Mouse (Mus musculus): ENCODE measurements around the gene Hint1. TPM values are rescaled to one million over a fixed set of nuclear protein-coding genes. Genes with fewer than 3 reads are reported as not detected.
A peak's percentile ranks its signal among the peaks of the same experiment; 100 is the strongest.

Gene Hint1
- polyA plus RNA-seq, 1 experiment from 2014 or later, result 694 TPM

GRCm38 (mm10) chr11:54899657-54900056, 33.5 kb downstream of the Hint1 start:
- no peak for ATAC-seq (ENCODE audit: low FRiP score)

GRCm38 (mm10) chr11:54902333-54903323, 36.4 kb downstream of the Hint1 start, which contains the start of gene Gpx3:
Gpx3 (plus strand) TSS chr11:54902453.
- 18% methylated on average over 42 of the region's 45 CpGs for WGBS
- Histone ChIP-seq H3K4me1 (ENCODE audit: control insufficient read depth, insufficient read depth, low read length) (peaks cover 6% of the 10 kb centered on the region; the same call in 1 of the 2 replicates), H3K4me2 (peak within 1 kb of the TSS; percentile 81), H3K27ac (ENCODE audit: low read depth, low read length) (no peak within 1 kb of the TSS), H3K27me3 (ENCODE audit: control insufficient read depth, insufficient read depth, low read length) (no peaks in the 10 kb centered on the region; the same call in 1 of the 2 replicates), H3K36me3 (ENCODE audit: control insufficient read depth, insufficient read depth, low read length) (no peaks in the 10 kb centered on the region), H3K9me3 (ENCODE audit: control insufficient read depth, low read length) (no peaks in the 10 kb centered on the region), H3K4me3 (ENCODE audit: low read depth, low read length) (peak within 1 kb of the TSS; percentile 37), H3K9ac (ENCODE audit: low read length) (peak within 1 kb of the TSS; percentile 58)
- ATAC-seq (ENCODE audit: low FRiP score), result peak; percentile 92
- peak; percentile 94 for DNase-seq (ENCODE audit: low spot score, missing footprints)

More at GRCm38 (mm10) chr11:54899657-54900056, 33.5 kb downstream of the Hint1 start:
- no peak overlapping the region for H3K4me2 ChIP-seq
- no peak for DNase-seq (ENCODE audit: low spot score, missing footprints)
- peaks cover 7% of the 10 kb centered on the region; the same call in 1 of the 2 replicates for H3K4me1 ChIP-seq (ENCODE audit: control insufficient read depth, insufficient read depth, low read length)
- no peaks in the 10 kb centered on the region for H3K36me3 ChIP-seq (ENCODE audit: control insufficient read depth, insufficient read depth, low read length)
- H3K4me3 ChIP-seq (ENCODE audit: low read depth, low read length), result no peak overlapping the region
- 71% methylated on average over 4 of the region's 4 CpGs for WGBS
- no peaks in the 10 kb centered on the region for H3K9me3 ChIP-seq (ENCODE audit: control insufficient read depth, low read length)
- H3K27me3 ChIP-seq (ENCODE audit: control insufficient read depth, insufficient read depth, low read length), result no peaks in the 10 kb centered on the region; the same call in 1 of the 2 replicates
- no peak overlapping the region for H3K27ac ChIP-seq (ENCODE audit: low read depth, low read length)
- no peak overlapping the region for H3K9ac ChIP-seq (ENCODE audit: low read length)

DNA sequence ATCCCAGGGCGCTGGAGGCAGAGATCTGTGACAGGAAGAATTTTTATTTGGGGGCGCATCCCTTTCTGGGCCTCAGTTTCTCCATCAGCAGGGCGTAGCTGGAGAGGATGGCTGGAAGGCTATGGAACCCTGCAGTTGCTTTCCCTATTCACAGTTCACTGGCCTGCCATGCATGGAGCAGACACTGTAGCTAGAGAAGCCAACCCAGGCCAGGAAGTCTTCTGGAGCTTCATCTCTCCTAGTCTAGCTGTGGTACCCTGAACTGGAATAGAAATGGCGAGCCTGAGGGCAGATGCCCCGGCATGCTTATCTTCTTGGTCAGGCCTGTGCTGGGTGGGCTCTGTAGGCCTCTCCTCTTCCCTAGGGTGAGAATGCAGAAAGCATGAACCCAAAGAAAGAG, 37.2 kb downstream of the Hint1 start:
- Histone ChIP-seq H3K36me3 (ENCODE audit: control insufficient read depth, insufficient read depth, low read length) (no peaks in the 10 kb centered on the region), H3K4me2 (peak overlapping the region; percentile 81), H3K9me3 (ENCODE audit: control insufficient read depth, low read length) (no peaks in the 10 kb centered on the region), H3K27me3 (ENCODE audit: control insufficient read depth, insufficient read depth, low read length) (no peaks in the 10 kb centered on the region; the same call in 1 of the 2 replicates), H3K27ac (ENCODE audit: low read depth, low read length) (no peak overlapping the region), H3K9ac (ENCODE audit: low read length) (peak overlapping the region; percentile 58), H3K4me3 (ENCODE audit: low read depth, low read length) (peak overlapping the region; percentile 37), H3K4me1 (ENCODE audit: control insufficient read depth, insufficient read depth, low read length) (peaks cover 5% of the 10 kb centered on the region; the same call in 1 of the 2 replicates)
- no peak for ATAC-seq (ENCODE audit: low FRiP score)
- DNase-seq (ENCODE audit: low spot score, missing footprints), result peak; percentile 75
- 78% methylated on average over 5 of the region's 5 CpGs for WGBS

DNA sequence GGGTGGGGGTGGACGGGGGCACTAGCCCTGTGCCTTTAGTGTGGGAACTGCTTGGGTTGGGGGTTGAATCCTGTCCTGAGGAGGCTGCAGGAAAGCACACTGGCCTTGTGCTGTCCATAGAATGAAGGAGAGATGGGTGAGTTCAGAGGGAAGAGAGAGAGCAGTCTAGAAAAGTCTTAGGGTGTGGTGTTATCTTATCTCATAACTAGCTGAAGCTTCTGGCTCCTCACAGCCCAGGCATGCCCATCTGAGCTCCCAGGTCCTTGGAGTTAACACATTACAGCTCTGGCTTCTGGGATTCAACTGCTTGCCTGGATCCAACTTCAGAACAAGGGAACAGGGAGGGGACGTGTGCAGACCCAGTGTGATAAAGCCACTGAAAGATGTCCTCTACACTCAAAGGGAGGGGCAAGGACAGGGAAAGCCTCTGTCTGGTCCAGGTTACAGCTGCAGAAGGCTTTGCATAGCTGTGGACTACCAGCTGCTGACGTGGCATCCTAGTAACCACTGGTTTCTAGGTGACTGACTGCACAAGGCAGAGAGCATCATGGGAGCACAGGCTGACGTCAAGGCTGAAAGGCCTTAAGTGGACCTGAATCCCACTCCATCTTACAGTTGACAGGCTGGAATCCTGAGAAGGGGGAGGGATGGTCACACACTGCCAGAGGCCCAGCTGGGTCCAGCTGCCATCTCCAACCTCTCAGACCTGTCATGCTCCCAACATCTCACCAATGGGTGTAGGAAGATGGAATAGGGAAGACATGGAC, 37.9 kb downstream of the Hint1 start:
- Histone ChIP-seq H3K9ac (ENCODE audit: low read length) (no peak overlapping the region), H3K4me1 (ENCODE audit: control insufficient read depth, insufficient read depth, low read length) (peaks cover 5% of the 10 kb centered on the region; the same call in 1 of the 2 replicates), H3K27ac (ENCODE audit: low read depth, low read length) (no peak overlapping the region), H3K27me3 (ENCODE audit: control insufficient read depth, insufficient read depth, low read length) (no peaks in the 10 kb centered on the region; the same call in 1 of the 2 replicates), H3K9me3 (ENCODE audit: control insufficient read depth, low read length) (no peaks in the 10 kb centered on the region), H3K4me3 (ENCODE audit: low read depth, low read length) (no peak overlapping the region), H3K4me2 (no peak overlapping the region), H3K36me3 (ENCODE audit: control insufficient read depth, insufficient read depth, low read length) (0 out of 2 replicates have a peak, but pooled peaks cover 2% of the 10 kb centered on the region)
- DNase-seq (ENCODE audit: low spot score, missing footprints), result peak; percentile 71
- no peak for ATAC-seq (ENCODE audit: low FRiP score)
- WGBS, result 71% methylated on average over 4 of the region's 4 CpGs

DNA sequence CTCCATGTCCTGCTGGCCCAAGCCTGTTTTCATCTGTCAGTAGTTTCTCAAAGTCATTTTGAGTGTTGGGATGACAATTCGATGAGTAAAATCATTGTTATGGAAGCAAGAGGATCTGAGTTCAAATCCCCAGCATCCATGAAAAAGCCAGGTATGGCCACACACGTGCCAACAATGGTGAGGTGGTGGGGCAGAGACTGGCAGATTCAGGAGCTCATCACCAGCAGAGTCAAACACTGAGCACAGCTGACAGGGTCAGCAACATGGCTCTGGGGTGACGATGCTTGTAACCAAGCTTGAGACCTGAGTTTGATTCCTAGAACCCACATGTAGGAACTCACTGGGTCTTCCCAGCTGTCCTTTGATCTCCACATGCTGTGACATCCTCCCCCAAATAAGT, 38.9 kb downstream of the Hint1 start:
- H3K36me3 ChIP-seq (ENCODE audit: control insufficient read depth, insufficient read depth, low read length), result 0 out of 2 replicates have a peak, but pooled peaks cover 2% of the 10 kb centered on the region
- H3K27ac ChIP-seq (ENCODE audit: low read depth, low read length), result no peak overlapping the region
- H3K4me3 ChIP-seq (ENCODE audit: low read depth, low read length), result no peak overlapping the region
- no peak overlapping the region for H3K4me2 ChIP-seq
- DNase-seq (ENCODE audit: low spot score, missing footprints) (peak; percentile 21), ATAC-seq (ENCODE audit: low FRiP score) (no peak)
- H3K27me3 ChIP-seq (ENCODE audit: control insufficient read depth, insufficient read depth, low read length), result no peaks in the 10 kb centered on the region; the same call in 1 of the 2 replicates
- H3K4me1 ChIP-seq (ENCODE audit: control insufficient read depth, insufficient read depth, low read length), result peaks cover 5% of the 10 kb centered on the region; the same call in 1 of the 2 replicates
- 84% methylated on average over 3 of the region's 3 CpGs for WGBS
- no peak overlapping the region for H3K9ac ChIP-seq (ENCODE audit: low read length)
- H3K9me3 ChIP-seq (ENCODE audit: control insufficient read depth, low read length), result no peaks in the 10 kb centered on the region

DNA sequence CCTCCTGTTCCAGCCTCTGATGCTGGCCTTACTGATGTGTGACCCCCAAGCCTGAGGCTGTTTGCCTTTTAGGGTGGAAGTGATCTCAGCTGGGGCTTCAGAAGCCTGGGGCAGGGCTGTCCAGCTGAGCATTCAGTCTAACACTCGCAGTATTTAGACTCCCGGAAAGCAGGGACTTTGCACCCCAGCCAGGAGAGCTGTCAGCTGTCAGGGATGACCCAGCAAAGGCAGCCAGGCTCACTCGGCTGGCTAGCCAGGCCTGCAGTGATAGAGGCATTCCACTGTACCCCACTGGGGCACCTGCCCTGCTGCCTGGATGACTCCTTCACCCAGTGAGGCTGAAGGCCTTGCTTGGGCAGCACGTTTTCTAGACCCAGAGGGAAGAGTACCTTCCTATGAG, 39.7 kb downstream of the Hint1 start:
- Histone ChIP-seq H3K36me3 (ENCODE audit: control insufficient read depth, insufficient read depth, low read length) (0 out of 2 replicates have a peak, but pooled peaks cover 2% of the 10 kb centered on the region), H3K9me3 (ENCODE audit: control insufficient read depth, low read length) (no peaks in the 10 kb centered on the region), H3K4me3 (ENCODE audit: low read depth, low read length) (no peak overlapping the region), H3K27ac (ENCODE audit: low read depth, low read length) (no peak overlapping the region), H3K27me3 (ENCODE audit: control insufficient read depth, insufficient read depth, low read length) (no peaks in the 10 kb centered on the region; the same call in 1 of the 2 replicates), H3K4me1 (ENCODE audit: control insufficient read depth, insufficient read depth, low read length) (peaks cover 5% of the 10 kb centered on the region; the same call in 1 of the 2 replicates), H3K9ac (ENCODE audit: low read length) (no peak overlapping the region), H3K4me2 (no peak overlapping the region)
- no peak for DNase-seq (ENCODE audit: low spot score, missing footprints)
- 68% methylated on average over 4 of the region's 4 CpGs for WGBS
- no peak for ATAC-seq (ENCODE audit: low FRiP score)

GRCm38 (mm10) chr11:54906466-54906865, 40.3 kb downstream of the Hint1 start:
- Histone ChIP-seq H3K27ac (ENCODE audit: low read depth, low read length) (no peak overlapping the region), H3K4me3 (ENCODE audit: low read depth, low read length) (no peak overlapping the region), H3K4me1 (ENCODE audit: control insufficient read depth, insufficient read depth, low read length) (peaks cover 5% of the 10 kb centered on the region; the same call in 1 of the 2 replicates), H3K9me3 (ENCODE audit: control insufficient read depth, low read length) (no peaks in the 10 kb centered on the region), H3K9ac (ENCODE audit: low read length) (no peak overlapping the region), H3K36me3 (ENCODE audit: control insufficient read depth, insufficient read depth, low read length) (0 out of 2 replicates have a peak, but pooled peaks cover 2% of the 10 kb centered on the region), H3K27me3 (ENCODE audit: control insufficient read depth, insufficient read depth, low read length) (no peaks in the 10 kb centered on the region; the same call in 1 of the 2 replicates), H3K4me2 (no peak overlapping the region)
- ATAC-seq (ENCODE audit: low FRiP score), result no peak
- WGBS, result 90% methylated on average over 4 of the region's 4 CpGs
- peak; percentile 35 for DNase-seq (ENCODE audit: low spot score, missing footprints)

- DNase-seq (ENCODE audit: low spot score, missing footprints) (no peak), ATAC-seq (ENCODE audit: low FRiP score) (no peak)
- H3K9ac ChIP-seq (ENCODE audit: low read length), result no peak overlapping the region
- H3K9me3 ChIP-seq (ENCODE audit: control insufficient read depth, low read length), result no peaks in the 10 kb centered on the region
- H3K4me2 ChIP-seq, result no peak overlapping the region
- 92% methylated on average over 5 of the region's 5 CpGs for WGBS
- H3K27me3 ChIP-seq (ENCODE audit: control insufficient read depth, insufficient read depth, low read length), result no peaks in the 10 kb centered on the region; the same call in 1 of the 2 replicates
- H3K36me3 ChIP-seq (ENCODE audit: control insufficient read depth, insufficient read depth, low read length), result 0 out of 2 replicates have a peak, but pooled peaks cover 2% of the 10 kb centered on the region
- H3K4me3 ChIP-seq (ENCODE audit: low read depth, low read length), result no peak overlapping the region
- H3K4me1 ChIP-seq (ENCODE audit: control insufficient read depth, insufficient read depth, low read length), result peaks cover 5% of the 10 kb centered on the region; the same call in 1 of the 2 replicates
- H3K27ac ChIP-seq (ENCODE audit: low read depth, low read length), result no peak overlapping the region
Measured at GRCm38 (mm10) chr11:54907259-54907658, 41.1 kb downstream of the Hint1 start.

All from midbrain, embryonic 11.5 days (tissue).